Mouse (Mus musculus) liver, adult (tissue): Measurements from ENCODE around the gene Alpk1.

Experiments used
- GATA4 ChIP-seq: IDR thresholded peaks from 2 replicates; pipeline ENCODE4 v1.6.1; 2014; ENCODE audit warnings: mild to moderate bottlenecking, low read length; ENCODE audit not compliant: insufficient replicate concordance

Alpk1 gene

DNA sequence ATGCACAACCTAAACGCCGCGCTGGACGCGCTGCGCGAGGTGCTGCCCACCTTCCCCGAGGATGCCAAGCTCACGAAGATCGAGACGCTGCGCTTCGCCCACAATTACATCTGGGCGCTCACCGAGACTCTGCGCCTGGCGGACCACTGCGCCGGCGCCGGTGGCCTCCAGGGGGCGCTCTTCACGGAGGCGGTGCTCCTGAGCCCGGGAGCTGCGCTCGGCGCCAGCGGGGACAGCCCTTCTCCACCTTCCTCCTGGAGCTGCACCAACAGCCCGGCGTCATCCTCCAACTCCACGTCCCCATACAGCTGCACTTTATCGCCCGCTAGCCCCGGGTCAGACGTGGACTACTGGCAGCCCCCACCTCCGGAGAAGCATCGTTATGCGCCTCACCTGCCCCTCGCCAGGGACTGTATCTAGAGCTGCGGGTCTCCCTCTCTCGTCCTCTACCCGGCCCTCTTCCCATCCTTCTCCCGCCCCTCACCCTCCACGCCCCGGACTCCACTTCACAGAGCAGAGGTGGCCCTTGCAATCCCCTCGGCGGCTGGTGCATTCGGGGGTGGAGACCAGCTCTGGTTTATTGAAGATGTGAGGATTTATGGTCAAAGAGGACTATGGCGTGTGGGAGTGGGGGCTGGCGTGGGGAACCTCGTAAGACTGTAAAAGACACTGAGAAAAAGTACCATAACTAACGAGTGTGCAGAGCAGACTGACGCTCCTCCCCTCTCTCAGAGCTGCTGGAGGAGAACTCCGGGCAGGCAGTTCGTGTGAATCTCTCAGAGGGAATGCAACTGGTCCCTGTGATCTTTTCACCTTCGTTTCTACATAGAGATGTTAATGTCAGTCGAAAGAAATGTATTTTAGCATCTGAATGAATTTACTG lies 146.0 kb downstream of the Alpk1 start:
- TF ChIP-seq GATA4: no peak

GRCm38 (mm10) chr3:127633080-127634032 lies 147.0 kb downstream of the Alpk1 start, which contains the start of gene Neurog2:
Gene Neurog2 (plus strand): TSS chr3:127633135.
- TF ChIP-seq GATA4: no peak

GRCm38 (mm10) chr3:127632531-127632930 lies 147.8 kb downstream of the Alpk1 start:
- TF ChIP-seq GATA4: no peak

GRCm38 (mm10) chr3:127631582-127631981 lies 148.7 kb downstream of the Alpk1 start:
- no peak for TF ChIP-seq GATA4

DNA sequence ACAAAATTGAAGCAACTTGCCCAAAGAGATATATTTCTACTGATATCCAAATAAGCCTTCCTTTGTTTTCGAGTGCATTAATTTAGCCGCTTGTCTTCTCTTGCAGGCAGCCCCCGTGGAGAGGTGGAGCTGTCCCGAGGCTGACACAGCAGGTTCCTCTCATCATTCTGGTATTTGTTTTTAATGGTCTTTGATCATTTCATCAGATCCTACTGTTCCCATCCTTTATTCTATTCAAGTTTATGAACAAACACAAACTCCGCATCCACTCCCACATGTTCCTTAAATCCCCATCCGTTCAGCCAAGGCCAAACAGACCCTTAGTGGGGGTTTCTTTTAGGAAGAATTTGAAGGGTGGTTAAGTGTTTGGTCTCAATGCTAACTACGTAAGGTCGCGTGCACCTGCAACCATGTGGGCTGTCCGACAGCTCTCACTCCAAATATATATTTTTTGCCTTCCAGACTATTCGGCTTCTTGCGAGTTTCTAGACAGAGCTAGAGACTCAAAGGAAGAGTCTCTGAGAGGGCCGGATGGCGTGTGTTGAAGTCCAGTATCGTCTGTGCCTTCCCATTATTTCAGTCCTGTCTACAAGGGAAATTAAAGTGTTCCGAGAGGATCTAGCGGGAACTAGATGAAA lies 149.5 kb downstream of the Alpk1 start:
- TF ChIP-seq GATA4: no peak

- TF ChIP-seq GATA4: no peak
These were observed 150.1 kb downstream of the Alpk1 start for GRCm38 (mm10) chr3:127630190-127630589.

DNA sequence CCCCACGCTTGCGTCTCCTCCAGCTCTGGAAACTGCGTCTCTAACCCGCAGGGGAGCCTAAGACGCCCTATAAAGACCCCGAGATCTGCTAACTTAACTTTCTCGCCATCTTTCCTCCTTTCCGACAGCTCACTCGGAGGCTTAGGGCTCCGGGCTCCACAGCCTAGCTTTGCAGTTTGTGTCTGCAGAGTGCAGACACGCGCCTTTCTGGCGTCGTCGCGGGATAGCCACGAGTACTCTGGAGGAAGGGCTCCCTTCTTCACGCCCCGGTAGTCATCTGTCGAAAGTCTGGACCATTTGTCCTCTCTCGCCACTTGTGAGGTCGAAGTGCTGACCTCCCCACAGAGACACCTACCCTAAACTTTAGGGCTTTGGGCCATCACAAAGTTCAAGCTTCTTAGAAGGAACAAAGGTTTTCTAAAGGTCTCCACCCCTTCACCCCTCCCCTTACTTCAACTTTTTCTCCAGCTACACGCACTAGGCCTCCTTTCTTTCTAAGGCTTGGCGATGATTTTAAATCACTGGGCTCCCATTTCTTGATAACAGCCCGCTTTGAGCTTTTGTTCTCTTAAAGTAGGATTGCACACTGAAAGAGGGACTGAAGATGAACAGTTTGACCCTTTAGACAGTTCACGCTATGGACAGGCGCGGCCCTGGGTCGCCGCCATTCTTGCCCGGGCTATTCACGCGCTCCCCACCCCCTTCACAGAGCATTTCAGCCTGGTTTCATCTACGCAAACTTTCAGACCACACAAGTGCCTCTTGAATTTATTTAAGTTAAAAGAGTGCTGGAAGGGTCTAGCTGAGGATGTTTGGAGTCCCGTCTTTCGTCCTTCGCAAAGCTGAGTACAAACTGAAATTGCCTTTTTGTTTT lies 151.8 kb downstream of the Alpk1 start:
- TF ChIP-seq GATA4: no peak

DNA sequence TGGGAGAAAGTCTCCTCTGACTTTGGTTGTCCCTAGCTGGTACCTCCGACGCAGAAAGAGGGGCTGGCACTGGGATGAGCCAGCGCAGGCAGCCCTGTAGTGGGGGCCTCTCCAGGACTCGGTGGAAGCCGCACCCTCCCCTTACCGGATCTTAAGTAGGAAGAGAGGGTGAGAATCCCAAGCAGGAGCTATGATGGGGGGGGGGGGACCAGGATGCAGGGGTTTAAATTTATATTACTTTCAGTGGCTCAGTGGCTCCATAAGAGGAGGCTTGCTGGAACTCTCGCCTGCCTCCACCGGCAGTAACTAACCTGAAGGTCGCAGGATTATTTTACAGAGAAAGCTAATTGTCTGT lies 152.4 kb downstream of the Alpk1 start:
- TF ChIP-seq GATA4: no peak

DNA sequence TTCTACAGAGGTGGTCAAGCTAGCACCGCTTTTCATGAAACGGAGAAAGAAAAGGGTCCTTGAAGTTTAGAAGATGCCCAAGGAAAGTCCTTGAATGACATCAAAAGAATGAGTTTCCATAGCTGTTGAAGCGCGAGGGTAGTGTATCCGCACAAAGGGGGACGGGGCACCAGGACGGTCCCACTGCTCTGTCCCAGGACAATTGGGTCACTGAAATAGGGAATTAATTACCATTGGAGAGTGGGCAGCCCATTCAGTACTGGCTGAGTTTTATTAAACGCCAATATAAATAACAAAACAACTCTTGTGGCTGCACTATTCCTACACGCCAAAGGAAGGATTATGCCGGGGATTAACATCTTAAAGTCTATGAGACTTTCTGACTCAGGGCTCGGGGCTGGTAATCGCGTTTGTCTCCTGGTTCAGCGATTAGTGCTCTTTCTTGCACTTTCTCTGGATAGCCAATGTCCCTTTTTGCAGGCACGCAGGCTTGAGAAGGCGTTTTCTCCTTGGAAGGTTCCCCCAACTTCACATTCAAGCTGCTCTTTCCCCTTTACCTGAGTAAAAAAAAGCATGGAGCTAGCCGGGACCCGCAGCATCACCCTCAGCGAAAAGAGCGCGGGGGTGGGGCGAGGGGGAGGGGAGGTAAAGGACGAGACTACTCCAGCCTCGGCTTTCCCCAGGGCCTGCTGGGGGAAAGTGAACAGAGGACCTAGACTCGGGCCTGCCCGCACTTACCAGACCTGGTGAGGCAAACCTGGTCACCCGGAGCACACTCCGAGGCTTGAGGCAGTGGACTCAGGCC lies 153.0 kb downstream of the Alpk1 start:
- no peak for TF ChIP-seq GATA4

DNA sequence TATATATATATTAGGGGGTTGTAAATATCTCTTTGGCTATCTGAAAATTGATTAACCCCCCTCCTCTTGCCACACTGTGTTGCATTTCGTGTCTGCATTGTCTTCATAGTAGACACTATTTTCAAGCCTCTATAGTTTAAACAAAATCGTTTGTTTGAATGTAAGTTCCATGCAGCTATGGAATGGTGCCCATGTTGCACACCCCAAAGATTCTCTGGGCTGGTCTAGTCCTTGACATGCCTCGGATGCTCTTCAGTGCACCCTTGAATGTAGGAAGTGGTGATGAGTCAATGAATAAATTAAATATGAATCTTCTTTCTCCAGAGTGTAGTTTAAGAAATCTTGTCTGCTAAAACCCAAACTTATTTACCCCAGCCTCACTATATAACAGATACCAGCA lies 153.8 kb downstream of the Alpk1 start:
- TF ChIP-seq GATA4: no peak

DNA sequence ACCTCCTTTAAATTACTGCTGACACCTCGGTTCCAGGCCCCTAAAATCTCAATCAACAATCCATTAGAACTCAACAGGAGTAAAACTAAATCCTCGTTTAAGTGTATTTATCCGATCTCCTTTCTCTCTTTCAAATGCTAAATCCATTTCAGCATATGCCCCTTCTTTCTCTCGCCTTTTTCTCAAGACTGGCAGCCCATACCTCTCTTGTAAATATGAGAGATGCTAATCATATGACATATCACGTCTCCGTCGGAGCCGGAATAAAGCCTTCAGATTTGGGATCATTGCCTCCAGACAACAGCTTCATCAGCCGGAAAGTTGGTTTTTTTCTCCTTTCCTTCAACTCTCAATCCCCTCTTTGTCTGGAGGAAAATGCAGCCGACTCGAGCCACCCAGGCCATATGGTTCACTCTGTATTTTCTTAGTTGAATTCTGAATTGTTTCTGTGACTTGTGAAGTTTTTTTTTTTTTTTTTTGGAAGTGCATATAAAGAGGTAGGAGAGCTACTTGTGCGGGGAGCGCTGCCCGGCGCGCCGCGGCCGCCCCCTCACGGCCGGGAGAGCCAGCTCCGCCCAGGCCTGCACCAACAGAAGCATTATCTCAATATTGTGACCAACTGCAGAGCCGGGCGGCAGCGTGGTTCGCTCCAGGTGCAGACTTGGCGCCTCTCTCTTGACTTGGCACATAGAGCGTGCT lies 154.5 kb downstream of the Alpk1 start:
- TF ChIP-seq GATA4: no peak

GRCm38 (mm10) chr3:127625296-127625695 lies 155.0 kb downstream of the Alpk1 start:
- no peak for TF ChIP-seq GATA4
